10 mouse cellular contexts compared by ENCODE assay signal in genomic region chr7:99965020-99965841, GRCm38 (mm10). TPM values are rescaled to one million over a fixed set of nuclear protein-coding genes. Genes with fewer than 3 reads are reported as not detected.
DNase-seq lines count a peak whose midpoint lies in the region; ATAC-seq and TF ChIP-seq lines count a peak whose summit lies in the region.
"Had no signal": no experiment of that assay in that cellular context is flagged by ENCODE, and none has a peak within 500 bp of the region (broad histone marks: within the 10 kb centered on the region; RNA-seq: fewer than 3 reads in every experiment).

No protein-coding gene starts in this region.

- TF ChIP-seq CTCF in layer of hippocampus, adult 2 months (conservative IDR thresholded peaks at IDR 0.05): no peak

- peak; percentile 53 for ATAC-seq in hindbrain, embryonic 12.5 days (ENCODE audit: low FRiP score)
- ATAC-seq in neural tube, embryonic 14.5 days (ENCODE audit: low read depth): peak; percentile 84
- no peak for ATAC-seq in inflammation-experienced regulatory T-cells, adult 6 months
- no peak for ATAC-seq in activated CD4-positive, CD25-positive, alpha-beta regulatory T cell, adult 4 months

- WGBS in embryonic facial prominence, embryonic 10.5 days: 31% methylated on average over 9 of the region's 9 CpGs
- 24% methylated on average over 9 of the region's 9 CpGs for WGBS in hindbrain, embryonic 12.5 days
- WGBS in neural tube, embryonic 14.5 days: 6% methylated on average over 9 of the region's 9 CpGs

- DNase-seq in layer of hippocampus, adult 2 months (ENCODE audit: low spot score in 2 of 2): peak; percentile 31 to 61
- no peak for DNase-seq in layer of hippocampus, adult 9-10 months (ENCODE audit: low spot score)
- no peak for DNase-seq in embryonic facial prominence, embryonic 10.5 days (ENCODE audit: low spot score)
- peak; percentile 53 to 71 for DNase-seq in left cerebral cortex, postnatal 10 days (ENCODE audit: extremely low spot score in 1 of 2, low spot score in 2 of 2)

- no peaks in the 10 kb centered on the region for H3K27me3 ChIP-seq in embryonic facial prominence, embryonic 10.5 days (replicated peaks; ENCODE audit: low read depth, poor library complexity, severe bottlenecking)
- no peaks in the 10 kb centered on the region for H3K27me3 ChIP-seq in hindbrain, embryonic 12.5 days
- H3K27me3 ChIP-seq in neural tube, embryonic 14.5 days (ENCODE audit: control insufficient read depth, insufficient read depth, low read length): no peaks in the 10 kb centered on the region

- H3K9ac ChIP-seq in hindbrain, embryonic 12.5 days: peak overlapping the region; percentile 15; the same call in 1 of the 2 replicates
- peak overlapping the region; percentile 32 for H3K9ac ChIP-seq in neural tube, embryonic 14.5 days (replicated peaks; ENCODE audit: low read depth, low read length)

- intact Hi-C loops in left cerebral cortex, postnatal 10 days (cut with DNase I): no loop called here

- H3K4me1 ChIP-seq in embryonic facial prominence, embryonic 10.5 days: peaks cover 38% of the 10 kb centered on the region
- peaks cover 49% of the 10 kb centered on the region for H3K4me1 ChIP-seq in hindbrain, embryonic 12.5 days
- H3K4me1 ChIP-seq in neural tube, embryonic 14.5 days (ENCODE audit: control insufficient read depth, insufficient read depth, low read length): peaks cover 47% of the 10 kb centered on the region

- peak overlapping the region; percentile 90 for H3K27ac ChIP-seq in layer of hippocampus, adult 2 months
- H3K27ac ChIP-seq in embryonic facial prominence, embryonic 10.5 days (replicated peaks): peak overlapping the region; percentile 20
- peak overlapping the region; percentile 84 for H3K27ac ChIP-seq in hindbrain, embryonic 12.5 days
- H3K27ac ChIP-seq in neural tube, embryonic 14.5 days (ENCODE audit: low read depth, low read length): peak overlapping the region; percentile 80

- H3K9me3 ChIP-seq in embryonic facial prominence, embryonic 10.5 days: no peaks in the 10 kb centered on the region
- H3K9me3 ChIP-seq in hindbrain, embryonic 12.5 days (replicated peaks): no peaks in the 10 kb centered on the region
- H3K9me3 ChIP-seq in neural tube, embryonic 14.5 days (ENCODE audit: control insufficient read depth, low read length): no peaks in the 10 kb centered on the region

- no peak overlapping the region for H3K4me3 ChIP-seq in layer of hippocampus, adult 2 months
- no peak overlapping the region for H3K4me3 ChIP-seq in embryonic facial prominence, embryonic 10.5 days
- H3K4me3 ChIP-seq in hindbrain, embryonic 12.5 days: no peak overlapping the region
- H3K4me3 ChIP-seq in neural tube, embryonic 14.5 days (ENCODE audit: low read depth, low read length): no peak overlapping the region

- no peaks in the 10 kb centered on the region for H3K36me3 ChIP-seq in embryonic facial prominence, embryonic 10.5 days (replicated peaks)
- no peaks in the 10 kb centered on the region for H3K36me3 ChIP-seq in hindbrain, embryonic 12.5 days
- no peaks in the 10 kb centered on the region for H3K36me3 ChIP-seq in neural tube, embryonic 14.5 days (ENCODE audit: control insufficient read depth, insufficient read depth, low read length)

- H3K4me2 ChIP-seq in hindbrain, embryonic 12.5 days (replicated peaks): peak overlapping the region; percentile 29
- peak overlapping the region; percentile 40 for H3K4me2 ChIP-seq in neural tube, embryonic 14.5 days (ENCODE audit: low read depth, low read length)

RNA-seq across cellular contexts. Expression of gene Rnf169, which starts 15.0 kb away (rescaled TPM):
- 10 to 100 TPM; 26.6 to 28.2 TPM for total RNA-seq in layer of hippocampus, adult 2 months (2021)
- polyA plus RNA-seq in embryonic facial prominence, embryonic 10.5 days (2016; fragmentation: Nextera tagmentation; extraction: Ambion mirVana): 5.4 and 5.7 TPM in 2 replicates
- polyA plus RNA-seq in hindbrain, embryonic 12.5 days (2016; fragmentation: Nextera tagmentation; extraction: Ambion mirVana): 6.7 and 7.0 TPM in 2 replicates
- total RNA-seq in left cerebral cortex, postnatal 10 days (2021): 10 to 100 TPM; 38.3 to 39.4 TPM
- polyA plus RNA-seq in neural tube, embryonic 14.5 days (2014; fragmentation: Nextera tagmentation; extraction: Ambion mirVana): 6.2 and 7.2 TPM in 2 replicates
- polyA plus RNA-seq in inflammation-experienced regulatory T-cells, adult 6 months (2017; shearing (Covaris generic)): 10 to 100 TPM in 1 of 3 experiments, 1 to 10 TPM in 2; 5.3 to 10.6 (median 8.4) TPM
- 1 to 10 TPM; 6.0 to 6.6 TPM for polyA plus RNA-seq in activated CD4-positive, CD25-positive, alpha-beta regulatory T cell, adult 4 months (2017; shearing (Covaris generic))

RNA-seq across cellular contexts. Expression of gene Chrdl2, which starts 40.7 kb away (rescaled TPM):
- under 1 TPM; 0.27 to 0.38 TPM for total RNA-seq in layer of hippocampus, adult 2 months (2021)
- 0.71 and 0.77 TPM in 2 replicates for polyA plus RNA-seq in embryonic facial prominence, embryonic 10.5 days (2016; fragmentation: Nextera tagmentation; extraction: Ambion mirVana)
- 0.34 and 0.42 TPM in 2 replicates for polyA plus RNA-seq in hindbrain, embryonic 12.5 days (2016; fragmentation: Nextera tagmentation; extraction: Ambion mirVana)
- total RNA-seq in left cerebral cortex, postnatal 10 days (2021): under 1 TPM in 1 of 2 experiments, not detected in 1; 0.62 TPM
- 0.54 and 0.72 TPM in 2 replicates for polyA plus RNA-seq in neural tube, embryonic 14.5 days (2014; fragmentation: Nextera tagmentation; extraction: Ambion mirVana)
- not detected for polyA plus RNA-seq in inflammation-experienced regulatory T-cells, adult 6 months (2017; shearing (Covaris generic))
- polyA plus RNA-seq in activated CD4-positive, CD25-positive, alpha-beta regulatory T cell, adult 4 months (2017; shearing (Covaris generic)): not detected
- total RNA-seq: heart, postnatal 14 days; MEL had no signal

Comparison
In these comparisons a context has a peak if more than half of its experiments do, and no peak if none do; other contexts are left out.
1. DNase-seq: peak in layer of hippocampus, adult 2 months (2 of 2) and left cerebral cortex, postnatal 10 days (2 of 2); none in layer of hippocampus, adult 9-10 months (single experiment) and embryonic facial prominence, embryonic 10.5 days (single experiment).
2. H3K27ac ChIP-seq: peak in every context shown above with its lines; median percentile 90 in layer of hippocampus, adult 2 months; 84 in hindbrain, embryonic 12.5 days; 80 in neural tube, embryonic 14.5 days; 20 in embryonic facial prominence, embryonic 10.5 days.
3. ATAC-seq: peak in hindbrain, embryonic 12.5 days (single experiment) and neural tube, embryonic 14.5 days (single experiment); none in inflammation-experienced regulatory T-cells, adult 6 months (single experiment) and activated CD4-positive, CD25-positive, alpha-beta regulatory T cell, adult 4 months (single experiment).